Mouse (Mus musculus) forebrain, embryonic 11.5 days (tissue): ENCODE data around the gene Sbf2. TPM values are rescaled to one million over a fixed set of nuclear protein-coding genes. Genes with fewer than 3 reads are reported as not detected.

Experiments
- ATAC-seq: fragments of 200-750 bp; cut with Nextera tagmentation; replicated peaks from 2 replicates; pipeline ENCODE4 v1.8.0; 2017; ENCODE audit warnings: moderate TSS enrichment; ENCODE audit not compliant: low FRiP score
- DNase-seq: peaks from one replicate; pipeline ENCODE4 v3.0.0-alpha.2; 2017; ENCODE audit warnings: low spot score
- H3K27ac ChIP-seq: fragments of 300-500 bp; sonication (generic); 2 replicates; pipeline ENCODE4 v1.5.1; 2014; ENCODE audit warnings: low read depth, low read length
- H3K27me3 ChIP-seq: fragments of 300-500 bp; sonication (generic); 2 replicates; pipeline ENCODE4 v1.6.1; 2014; ENCODE audit warnings: mild to moderate bottlenecking, low read length, mixed read lengths; ENCODE audit not compliant: control insufficient read depth, insufficient read depth
- H3K36me3 ChIP-seq: fragments of 300-500 bp; sonication (generic); 2 replicates; pipeline ENCODE4 v1.6.1; 2014; ENCODE audit warnings: mild to moderate bottlenecking, low read length, moderate library complexity, mixed read lengths; ENCODE audit not compliant: control insufficient read depth, insufficient read depth
- H3K4me1 ChIP-seq: fragments of 300-500 bp; sonication (generic); replicated peaks from 2 replicates; pipeline ENCODE4 v1.6.1; 2014; ENCODE audit warnings: low read length, mixed read lengths; ENCODE audit not compliant: control insufficient read depth, insufficient read depth
- H3K4me2 ChIP-seq: fragments of 300-500 bp; sonication (generic); 2 replicates; pipeline ENCODE4 v1.6.1; 2014; ENCODE audit warnings: low read depth, mild to moderate bottlenecking, low read length, moderate library complexity, mixed read lengths; ENCODE audit not compliant: severe bottlenecking
- H3K4me3 ChIP-seq: fragments of 300-500 bp; sonication (generic); 2 replicates; pipeline ENCODE4 v1.5.1; 2014; ENCODE audit warnings: low read depth, low read length
- H3K9ac ChIP-seq: fragments of 300-500 bp; sonication (generic); 2 replicates; pipeline ENCODE4 v1.6.1; 2014; ENCODE audit warnings: low read length
- H3K9me3 ChIP-seq: fragments of 300-500 bp; sonication (generic); 2 replicates; pipeline ENCODE4 v1.6.1; 2016; ENCODE audit warnings: low read length, mixed read lengths; ENCODE audit not compliant: control insufficient read depth
- WGBS: fragments of 180-500 bp; shearing (Covaris S2); extraction: QIAGEN DNeasy Blood & Tissue Kit; methylation state at CpG from one replicate; pipeline ENCODE4 v1.1.7; 2014; 5-methylcytosine and 5-hydroxymethylcytosine counted together
- polyA plus RNA-seq: library from polyadenylated mRNA; unstranded; fragments of >200 nt; fragmentation: Nextera tagmentation; extraction: Ambion mirVana; gene quantifications from 2 replicates; pipeline ENCODE4 v1.2.1, GENCODE M21; 2014

Gene Sbf2
- polyA plus RNA-seq, 1 experiment from 2014 or later = 45.1 TPM

- Histone ChIP-seq H3K27ac (no peak overlapping the region), H3K4me1 (no peaks in the 10 kb centered on the region), H3K27me3 (no peaks in the 10 kb centered on the region), H3K9me3 (no peaks in the 10 kb centered on the region), H3K9ac (no peak overlapping the region), H3K4me3 (no peak overlapping the region), H3K36me3 (no peaks in the 10 kb centered on the region), H3K4me2 (no peak overlapping the region)
- no peak for DNase-seq
- WGBS = 94% methylated on average over 2 of the region's 2 CpGs
- ATAC-seq = no peak
These were observed 98.2 kb downstream of the Sbf2 start for GRCm38 (mm10) chr7:110516241-110517220.

DNA sequence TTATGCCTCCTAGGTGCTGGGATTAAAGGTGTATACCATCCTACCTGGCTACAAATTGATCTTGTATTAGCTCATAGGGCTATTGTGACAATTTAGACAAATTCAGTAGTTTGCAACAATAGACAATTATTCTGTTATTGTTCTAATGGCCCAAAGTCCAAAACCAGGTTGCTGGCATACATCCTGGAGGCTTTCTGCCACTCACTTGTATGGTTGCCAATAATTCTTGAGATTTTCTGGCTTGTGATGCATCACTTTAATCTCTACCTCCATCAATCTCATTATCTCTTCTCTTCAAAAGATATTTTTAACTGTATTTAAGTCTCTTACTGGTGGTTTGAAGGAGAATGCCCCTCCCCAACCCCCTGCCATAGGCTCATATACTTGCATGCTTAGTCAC lies 100.6 kb downstream of the Sbf2 start:
- no peaks in the 10 kb centered on the region for H3K4me1 ChIP-seq
- no peak overlapping the region for H3K4me2 ChIP-seq
- no peaks in the 10 kb centered on the region for H3K27me3 ChIP-seq
- DNase-seq = no peak
- H3K9me3 ChIP-seq = no peaks in the 10 kb centered on the region
- H3K36me3 ChIP-seq = no peaks in the 10 kb centered on the region
- H3K27ac ChIP-seq = no peak overlapping the region
- ATAC-seq = no peak
- H3K4me3 ChIP-seq = no peak overlapping the region
- H3K9ac ChIP-seq = no peak overlapping the region

- no peak for DNase-seq
- ATAC-seq = no peak
- no peak overlapping the region for H3K4me2 ChIP-seq
- H3K27ac ChIP-seq = no peak overlapping the region
- H3K36me3 ChIP-seq = no peaks in the 10 kb centered on the region
- H3K4me1 ChIP-seq = no peaks in the 10 kb centered on the region
- H3K9me3 ChIP-seq = no peaks in the 10 kb centered on the region; the same call in 1 of the 2 replicates
- 92% methylated on average over 1 of the region's 1 CpGs for WGBS
- no peak overlapping the region for H3K4me3 ChIP-seq
- H3K27me3 ChIP-seq = no peaks in the 10 kb centered on the region
- H3K9ac ChIP-seq = no peak overlapping the region
These were observed 116.1 kb downstream of the Sbf2 start for GRCm38 (mm10) chr7:110498653-110499052.

- H3K4me1 ChIP-seq = no peaks in the 10 kb centered on the region
- no peaks in the 10 kb centered on the region for H3K9me3 ChIP-seq
- no peak overlapping the region for H3K4me2 ChIP-seq
- H3K36me3 ChIP-seq = no peaks in the 10 kb centered on the region
- H3K27ac ChIP-seq = no peak overlapping the region
- DNase-seq (no peak), ATAC-seq (no peak)
- no peaks in the 10 kb centered on the region for H3K27me3 ChIP-seq
- no peak overlapping the region for H3K9ac ChIP-seq
- H3K4me3 ChIP-seq = no peak overlapping the region
- WGBS = 92% methylated on average over 5 of the region's 5 CpGs
These were observed 123.7 kb downstream of the Sbf2 start for GRCm38 (mm10) chr7:110491038-110491437.

DNA sequence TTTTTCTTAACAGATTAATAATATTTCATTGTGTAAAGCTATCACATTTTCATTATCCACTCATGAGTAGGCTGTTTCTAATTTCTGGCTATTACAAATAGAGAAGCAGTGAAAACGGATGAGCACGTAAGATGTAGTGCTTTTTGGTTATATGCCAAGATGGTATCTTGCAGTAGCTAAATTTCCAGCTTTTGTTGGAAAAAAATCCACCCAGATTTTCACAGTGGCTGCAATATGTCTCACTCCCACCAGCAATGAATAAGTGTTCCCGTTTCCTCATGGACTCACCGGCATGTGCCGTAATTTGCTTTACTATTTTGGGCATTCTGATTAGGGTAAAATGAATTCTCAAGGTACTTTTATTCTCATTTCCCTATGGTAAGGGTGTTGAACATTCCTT lies 129.7 kb downstream of the Sbf2 start:
- Histone ChIP-seq H3K36me3 (no peaks in the 10 kb centered on the region), H3K4me2 (no peak overlapping the region), H3K27me3 (no peaks in the 10 kb centered on the region), H3K27ac (no peak overlapping the region), H3K4me3 (no peak overlapping the region), H3K9me3 (no peaks in the 10 kb centered on the region), H3K4me1 (no peaks in the 10 kb centered on the region), H3K9ac (no peak overlapping the region)
- no peak for DNase-seq
- 96% methylated on average over 5 of the region's 5 CpGs for WGBS
- no peak for ATAC-seq

DNA sequence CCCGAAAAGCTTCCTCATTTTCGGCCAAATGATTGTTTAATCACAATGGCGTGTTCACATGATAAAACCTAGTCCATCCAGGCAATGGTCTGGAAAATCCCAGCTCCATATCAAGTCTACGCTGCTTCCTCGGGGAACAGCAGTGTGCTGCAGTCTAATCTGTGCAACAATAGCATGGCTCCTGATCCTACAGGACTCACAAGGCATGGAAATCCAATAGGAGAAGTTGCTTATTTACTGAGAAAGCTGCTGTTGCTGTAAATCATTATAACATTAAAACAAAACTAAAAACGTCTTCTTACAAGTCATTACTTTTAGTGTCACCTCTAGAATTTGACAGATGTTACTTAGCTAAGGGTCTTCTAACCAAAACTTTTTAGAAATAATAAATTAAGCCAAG lies 143.7 kb downstream of the Sbf2 start:
- Histone ChIP-seq H3K4me2 (no peak overlapping the region), H3K4me1 (no peaks in the 10 kb centered on the region), H3K27me3 (no peaks in the 10 kb centered on the region), H3K9me3 (no peaks in the 10 kb centered on the region), H3K27ac (no peak overlapping the region), H3K36me3 (no peaks in the 10 kb centered on the region), H3K9ac (no peak overlapping the region), H3K4me3 (no peak overlapping the region)
- 85% methylated on average over 6 of the region's 6 CpGs for WGBS
- DNase-seq (no peak), ATAC-seq (no peak)

DNA sequence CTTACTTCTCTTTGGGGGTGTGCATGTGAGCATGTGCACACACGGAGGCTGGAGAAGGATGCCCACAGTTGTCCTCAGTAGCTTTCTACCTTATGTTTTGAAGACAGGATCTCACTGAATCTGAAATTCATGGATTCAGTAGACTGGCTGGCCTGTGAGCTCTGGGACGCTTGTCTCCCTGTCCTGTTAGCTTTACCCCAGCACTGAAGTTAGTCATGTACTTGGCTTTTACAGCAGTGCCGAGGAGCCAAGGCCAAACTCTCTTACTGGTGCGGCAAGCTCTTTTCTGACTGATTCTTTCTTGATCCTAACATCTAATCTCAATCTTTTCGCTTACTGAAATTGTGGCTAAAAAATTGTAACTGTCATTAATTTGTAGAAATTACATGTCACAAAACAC lies 151.3 kb downstream of the Sbf2 start:
- H3K36me3 ChIP-seq = no peaks in the 10 kb centered on the region
- DNase-seq (no peak), ATAC-seq (no peak)
- no peak overlapping the region for H3K4me3 ChIP-seq
- no peaks in the 10 kb centered on the region for H3K27me3 ChIP-seq
- H3K27ac ChIP-seq = no peak overlapping the region
- no peak overlapping the region for H3K9ac ChIP-seq
- H3K4me1 ChIP-seq = no peaks in the 10 kb centered on the region
- no peak overlapping the region for H3K4me2 ChIP-seq
- no peaks in the 10 kb centered on the region for H3K9me3 ChIP-seq
- 92% methylated on average over 5 of the region's 5 CpGs for WGBS

GRCm38 (mm10) chr7:110432301-110432700 lies 182.4 kb downstream of the Sbf2 start:
- Histone ChIP-seq H3K27me3 (no peaks in the 10 kb centered on the region), H3K36me3 (no peaks in the 10 kb centered on the region), H3K4me2 (no peak overlapping the region), H3K4me1 (no peaks in the 10 kb centered on the region), H3K4me3 (no peak overlapping the region), H3K9me3 (no peaks in the 10 kb centered on the region), H3K27ac (no peak overlapping the region), H3K9ac (no peak overlapping the region)
- DNase-seq = peak; percentile 53
- no peak for ATAC-seq
- 20% methylated on average over 4 of the region's 4 CpGs for WGBS

DNA sequence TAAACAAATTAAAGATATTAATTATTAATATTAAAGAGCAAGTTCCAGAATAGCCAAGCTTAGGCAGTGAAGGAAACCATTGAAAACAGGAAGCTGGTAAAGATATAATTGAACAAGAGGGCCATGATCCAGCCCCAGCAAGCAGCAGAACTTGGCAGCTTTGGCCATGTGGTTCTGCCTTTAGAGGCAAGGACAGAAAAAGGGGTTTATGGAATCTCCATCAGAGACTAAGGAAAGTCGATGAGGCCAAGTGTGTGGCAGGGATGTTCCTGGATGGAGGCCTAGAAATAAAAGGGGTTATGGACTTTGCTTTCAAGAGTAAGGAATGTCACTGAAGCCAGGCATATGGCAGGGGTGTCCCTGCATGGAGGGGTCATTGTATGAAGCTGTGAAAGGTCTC lies 198.4 kb downstream of the Sbf2 start:
- Histone ChIP-seq H3K36me3 (no peaks in the 10 kb centered on the region), H3K27ac (no peak overlapping the region), H3K4me1 (no peaks in the 10 kb centered on the region), H3K9ac (no peak overlapping the region), H3K27me3 (no peaks in the 10 kb centered on the region), H3K9me3 (no peaks in the 10 kb centered on the region), H3K4me3 (no peak overlapping the region), H3K4me2 (no peak overlapping the region)
- DNase-seq = no peak
- WGBS = 97% methylated on average over 1 of the region's 1 CpGs
- ATAC-seq = no peak
